8 mouse cellular contexts compared by ENCODE assay signal in genomic region chr7:28392429-28393271, GRCm38 (mm10). TPM values are rescaled to one million over a fixed set of nuclear protein-coding genes. Genes with fewer than 3 reads are reported as not detected.
DNase-seq lines count a peak whose midpoint lies in the region; ATAC-seq and TF ChIP-seq lines count a peak whose summit lies in the region.

TSS of gene Med29 (minus strand) at chr7:28392708.
TSS of gene Paf1 (plus strand) at chr7:28392951.

- no peaks in the 10 kb centered on the region for H3K27me3 ChIP-seq in embryonic facial prominence, embryonic 14.5 days (replicated peaks; ENCODE audit: control insufficient read depth, insufficient read depth, low read length)
- no peaks in the 10 kb centered on the region for H3K27me3 ChIP-seq in heart, adult 2 months (ENCODE audit: control insufficient read depth, insufficient read depth, low read length)
- H3K27me3 ChIP-seq in limb, embryonic 13.5 days, result no peaks in the 10 kb centered on the region
- H3K27me3 ChIP-seq in midbrain, embryonic 16.5 days (ENCODE audit: control insufficient read depth, insufficient read depth, low read depth, low read length), result no peaks in the 10 kb centered on the region

- H3K4me2 ChIP-seq in embryonic facial prominence, embryonic 14.5 days (ENCODE audit: low read depth, low read length), result peak within 1 kb of the TSS; percentile 92
- H3K4me2 ChIP-seq in limb, embryonic 13.5 days (replicated peaks), result peak within 1 kb of the TSS; percentile 96
- H3K4me2 ChIP-seq in midbrain, embryonic 16.5 days (ENCODE audit: low read length), result peak within 1 kb of the TSS; percentile 97

- H3K4me1 ChIP-seq in embryonic facial prominence, embryonic 14.5 days (ENCODE audit: control insufficient read depth, insufficient read depth, low read length), result peaks cover 8% of the 10 kb centered on the region
- H3K4me1 ChIP-seq in heart, adult 2 months (ENCODE audit: control insufficient read depth, insufficient read depth, low read length), result 0 out of 2 replicates have a peak, but pooled peaks cover 2% of the 10 kb centered on the region
- H3K4me1 ChIP-seq in limb, embryonic 13.5 days, result peaks cover 17% of the 10 kb centered on the region
- H3K4me1 ChIP-seq in midbrain, embryonic 16.5 days (ENCODE audit: control insufficient read depth, insufficient read depth, low read length), result peaks cover 15% of the 10 kb centered on the region

- peaks cover 2% of the 10 kb centered on the region; the same call in 1 of the 2 replicates for H3K79me2 ChIP-seq in heart, adult 2 months (replicated peaks; ENCODE audit: control insufficient read depth, insufficient read depth, low read length)

- peak within 1 kb of the TSS; percentile 84 for H3K27ac ChIP-seq in embryonic facial prominence, embryonic 14.5 days (replicated peaks; ENCODE audit: low read depth, low read length)
- H3K27ac ChIP-seq in heart, adult 2 months, result peak within 1 kb of the TSS; percentile 84
- H3K27ac ChIP-seq in limb, embryonic 13.5 days, result peak within 1 kb of the TSS; percentile 76
- H3K27ac ChIP-seq in midbrain, embryonic 16.5 days (ENCODE audit: low read length), result peak within 1 kb of the TSS; percentile 81

- H3K4me3 ChIP-seq in embryonic facial prominence, embryonic 14.5 days (ENCODE audit: low read depth, low read length), result peak within 1 kb of the TSS; percentile 94
- H3K4me3 ChIP-seq in heart, adult 2 months, result peak within 1 kb of the TSS; percentile 96
- H3K4me3 ChIP-seq in limb, embryonic 13.5 days, result peak within 1 kb of the TSS; percentile 93
- peak within 1 kb of the TSS; percentile 97 for H3K4me3 ChIP-seq in midbrain, embryonic 16.5 days (ENCODE audit: low read depth, low read length)

- DNase-seq in 3T3-L1 (ENCODE audit: low read depth, low spot score), result peak; percentile 99
- peak in 1 of 2 experiments; percentile 91 for DNase-seq in adrenal gland, postnatal 4 days (ENCODE audit: low spot score in 2 of 2)
- DNase-seq in embryonic facial prominence, embryonic 14.5 days (ENCODE audit: low spot score), result peak; percentile 100
- peak; percentile 93 to 98 for DNase-seq in heart, adult 2 months
- DNase-seq in kidney, adult 8-10 months, result peak; percentile 99
- peak; percentile 88 to 97 for DNase-seq in spleen, postnatal 10 days (ENCODE audit: low spot score in 2 of 2)

- peak; percentile 97 for ATAC-seq in embryonic facial prominence, embryonic 14.5 days (ENCODE audit: low read depth)
- ATAC-seq in limb, embryonic 13.5 days (ENCODE audit: low FRiP score, low read depth), result peak; percentile 99
- peak; percentile 99 for ATAC-seq in midbrain, embryonic 16.5 days

- peak; percentile 65 for TF ChIP-seq EP300 in heart, adult 2 months (IDR thresholded peaks at IDR 0.05; ENCODE audit: insufficient read depth, low read depth, low read length)

- TF ChIP-seq POLR2A in heart, adult 2 months (IDR thresholded peaks at IDR 0.05; ENCODE audit: insufficient read depth, low read depth, low read length), result peak; percentile 99

- H3K9ac ChIP-seq in embryonic facial prominence, embryonic 14.5 days (ENCODE audit: low read depth, low read length), result peak within 1 kb of the TSS; percentile 88
- H3K9ac ChIP-seq in heart, adult 2 months (ENCODE audit: low read depth, low read length), result peak within 1 kb of the TSS; percentile 87
- peak within 1 kb of the TSS; percentile 92 for H3K9ac ChIP-seq in limb, embryonic 13.5 days
- H3K9ac ChIP-seq in midbrain, embryonic 16.5 days (ENCODE audit: low read depth, low read length), result peak within 1 kb of the TSS; percentile 88

- TF ChIP-seq CTCF in heart, adult 2 months (IDR thresholded peaks at IDR 0.05), result no peak

- peaks cover 58% of the 10 kb centered on the region for H3K36me3 ChIP-seq in embryonic facial prominence, embryonic 14.5 days (ENCODE audit: control insufficient read depth, insufficient read depth, low read length)
- H3K36me3 ChIP-seq in heart, adult 2 months (ENCODE audit: control insufficient read depth, insufficient read depth, low read length), result no peaks in the 10 kb centered on the region
- peaks cover 61% of the 10 kb centered on the region for H3K36me3 ChIP-seq in limb, embryonic 13.5 days
- peaks cover 24% of the 10 kb centered on the region for H3K36me3 ChIP-seq in midbrain, embryonic 16.5 days (ENCODE audit: control insufficient read depth, insufficient read depth, low read length)

- no peaks in the 10 kb centered on the region for H3K9me3 ChIP-seq in embryonic facial prominence, embryonic 14.5 days (ENCODE audit: control insufficient read depth, low read length)
- H3K9me3 ChIP-seq in limb, embryonic 13.5 days, result no peaks in the 10 kb centered on the region
- no peaks in the 10 kb centered on the region for H3K9me3 ChIP-seq in midbrain, embryonic 16.5 days (replicated peaks; ENCODE audit: control insufficient read depth, low read length, poor library complexity, severe bottlenecking)

- intact Hi-C loops in heart, adult 2 months (cut with DNase I), result no loop called here

- under 1% methylated on average over 53 of the region's 58 CpGs for WGBS in embryonic facial prominence, embryonic 14.5 days
- WGBS in heart, adult 2 months, result under 1% methylated on average over 58 of the region's 58 CpGs
- WGBS in limb, embryonic 13.5 days, result under 1% methylated on average over 58 of the region's 58 CpGs
- under 1% methylated on average over 56 of the region's 58 CpGs for WGBS in midbrain, embryonic 16.5 days

RNA-seq across cellular contexts. Expression of gene Med29, which starts in this region (rescaled TPM):
- total RNA-seq in adrenal gland, postnatal 4 days (2021), result 10 to 100 TPM; 24.2 to 26.1 TPM
- 44.1 and 48.2 TPM in 2 replicates for polyA plus RNA-seq in embryonic facial prominence, embryonic 14.5 days (2014; fragmentation: Nextera tagmentation; extraction: Ambion mirVana)
- total RNA-seq in heart, adult 2 months (2021), result 10 to 100 TPM; 20.8 to 21.5 TPM
- 48.8 and 50.4 TPM in 2 replicates for polyA plus RNA-seq in heart, adult 2 months (2012; rRNA removed)
- 47.9 and 55.0 TPM in 2 replicates for polyA plus RNA-seq in limb, embryonic 13.5 days (2015; fragmentation: Nextera tagmentation; extraction: Ambion mirVana)
- 39.6 and 40.3 TPM in 2 replicates for polyA plus RNA-seq in midbrain, embryonic 16.5 days (2015; fragmentation: Nextera tagmentation; extraction: Ambion mirVana)

RNA-seq across cellular contexts. Expression of gene Paf1, which starts in this region (rescaled TPM):
- 10 to 100 TPM; 71.8 to 93.4 TPM for total RNA-seq in adrenal gland, postnatal 4 days (2021)
- polyA plus RNA-seq in embryonic facial prominence, embryonic 14.5 days (2014; fragmentation: Nextera tagmentation; extraction: Ambion mirVana), result 52.1 and 54.1 TPM in 2 replicates
- total RNA-seq in heart, adult 2 months (2021), result 10 to 100 TPM; 41.3 to 42.1 TPM
- polyA plus RNA-seq in heart, adult 2 months (2012; rRNA removed), result 63.8 and 67.0 TPM in 2 replicates
- 77.9 and 89.5 TPM in 2 replicates for polyA plus RNA-seq in limb, embryonic 13.5 days (2015; fragmentation: Nextera tagmentation; extraction: Ambion mirVana)
- polyA plus RNA-seq in midbrain, embryonic 16.5 days (2015; fragmentation: Nextera tagmentation; extraction: Ambion mirVana), result 96.1 and 109 TPM in 2 replicates
